Mouse (Mus musculus) heart, embryonic 14.5 days (tissue): ENCODE data around the gene Hnrnpf. TPM values are rescaled to one million over a fixed set of nuclear protein-coding genes. Genes with fewer than 3 reads are reported as not detected.

ENCODE experiments used
- ATAC-seq: fragments of 200-750 bp; cut with Nextera tagmentation; 2 replicates; pipeline ENCODE4 v1.8.0; 2017; ENCODE audit warnings: low read depth, moderate TSS enrichment; ENCODE audit not compliant: insufficient number of reproducible peaks, insufficient read depth, low FRiP score
- H3K27ac ChIP-seq, 2 experiments: fragments of 200-500 bp in 1 of 2; fragments of 300-500 bp in 1 of 2; sonication (generic) in 1 of 2; replicated peaks in 1 of 2; 2 replicates each; pipeline ENCODE4 v1.5.1; 2012 to 2014; ENCODE audit warnings: low read depth in 2 of 2, low read length in 2 of 2, control low read depth in 1 of 2, mild to moderate bottlenecking in 1 of 2, mixed read lengths in 1 of 2; ENCODE audit not compliant: control insufficient read depth in 1 of 2, insufficient read depth in 1 of 2
- H3K27me3 ChIP-seq: fragments of 300-500 bp; sonication (generic); 2 replicates; pipeline ENCODE4 v1.6.1; 2014; ENCODE audit warnings: mild to moderate bottlenecking, low read length, control low read depth; ENCODE audit not compliant: control insufficient read depth, insufficient read depth
- H3K36me3 ChIP-seq: fragments of 300-500 bp; sonication (generic); 2 replicates; pipeline ENCODE4 v1.6.1; 2014; ENCODE audit warnings: mild to moderate bottlenecking, control low read depth, low read length, mixed read lengths; ENCODE audit not compliant: control insufficient read depth, insufficient read depth
- H3K4me1 ChIP-seq, 2 experiments: fragments of 200-500 bp in 1 of 2; fragments of 300-500 bp in 1 of 2; sonication (generic) in 1 of 2; 2 replicates each; pipeline ENCODE4 v1.6.1; 2012 to 2014; ENCODE audit warnings: low read length in 2 of 2, control low read depth in 1 of 2, mixed read lengths in 1 of 2; ENCODE audit not compliant: control insufficient read depth in 2 of 2, insufficient read depth in 2 of 2
- H3K4me2 ChIP-seq: fragments of 300-500 bp; sonication (generic); 2 replicates; pipeline ENCODE4 v1.6.1; 2014; ENCODE audit warnings: mild to moderate bottlenecking, low read length
- H3K4me3 ChIP-seq, 2 experiments: fragments of 200-500 bp in 1 of 2; fragments of 300-500 bp in 1 of 2; sonication (generic) in 1 of 2; 2 replicates each; pipeline ENCODE4 v1.5.1; 2012 to 2014; ENCODE audit warnings: low read length in 2 of 2, mild to moderate bottlenecking in 2 of 2, control low read depth in 1 of 2, low read depth in 1 of 2, moderate library complexity in 1 of 2; ENCODE audit not compliant: control insufficient read depth in 1 of 2, insufficient read depth in 1 of 2
- H3K9ac ChIP-seq: fragments of 300-500 bp; sonication (generic); 2 replicates; pipeline ENCODE4 v1.6.1; 2014; ENCODE audit warnings: mild to moderate bottlenecking, low read length
- H3K9me3 ChIP-seq: fragments of 300-500 bp; sonication (generic); 2 replicates; pipeline ENCODE4 v1.6.1; 2016; ENCODE audit warnings: low read length, control low read depth; ENCODE audit not compliant: control insufficient read depth
- WGBS: fragments of 180-500 bp; shearing (Covaris S2); extraction: QIAGEN DNeasy Blood & Tissue Kit; methylation state at CpG from one replicate; pipeline ENCODE4 v1.1.7; 2014; 5-methylcytosine and 5-hydroxymethylcytosine counted together
- polyA plus RNA-seq: library from polyadenylated mRNA; unstranded; fragments of >200 nt; fragmentation: Nextera tagmentation; extraction: Ambion mirVana; gene quantifications from 2 replicates; pipeline ENCODE4 v1.2.1, GENCODE M21; 2014

The Hnrnpf gene
- polyA plus RNA-seq, 1 experiment from 2014 or later, result 457 TPM

GRCm38 (mm10) chr6:117927955-117928354 is 27.8 kb downstream of the Hnrnpf start:
- peaks cover 54% of the 10 kb centered on the region for H3K36me3 ChIP-seq
- H3K9ac ChIP-seq, result no peak overlapping the region
- H3K9me3 ChIP-seq, result no peaks in the 10 kb centered on the region
- H3K4me1 ChIP-seq, result peaks cover 5 to 15% of the 10 kb centered on the region in 2 experiments
- no peaks in the 10 kb centered on the region for H3K27me3 ChIP-seq
- peak overlapping the region in 1 of 2 experiments; percentile 55; a peak in 1 of 4 replicates for H3K27ac ChIP-seq
- ATAC-seq, result no peak
- no peak overlapping the region for H3K4me2 ChIP-seq
- WGBS, result 90% methylated on average over 7 of the region's 7 CpGs
- no peak overlapping the region for H3K4me3 ChIP-seq

- H3K9ac ChIP-seq, result no peak overlapping the region
- H3K27ac ChIP-seq, result peak overlapping the region; percentile 39 to 55; a peak in 3 of 4 replicates
- 49% methylated on average over 5 of the region's 5 CpGs for WGBS
- no peak overlapping the region for H3K4me2 ChIP-seq
- ATAC-seq, result no peak
- no peaks in the 10 kb centered on the region for H3K27me3 ChIP-seq
- no peaks in the 10 kb centered on the region for H3K9me3 ChIP-seq
- H3K36me3 ChIP-seq, result peaks cover 47% of the 10 kb centered on the region
- H3K4me3 ChIP-seq, result no peak overlapping the region
- H3K4me1 ChIP-seq, result peaks cover 6 to 15% of the 10 kb centered on the region in 2 experiments
Observed at GRCm38 (mm10) chr6:117928746-117929145, 28.6 kb downstream of the Hnrnpf start.

- WGBS, result 85% methylated on average over 3 of the region's 3 CpGs
- Histone ChIP-seq H3K9ac (no peak overlapping the region), H3K4me2 (no peak overlapping the region), H3K4me3 (no peak overlapping the region), H3K36me3 (peaks cover 47% of the 10 kb centered on the region), H3K27me3 (no peaks in the 10 kb centered on the region), H3K4me1 (peaks cover 6 to 15% of the 10 kb centered on the region in 2 experiments), H3K27ac (no peak overlapping the region), H3K9me3 (no peaks in the 10 kb centered on the region)
- no peak for ATAC-seq
Observed at GRCm38 (mm10) chr6:117929945-117930655, 30.0 kb downstream of the Hnrnpf start.

GRCm38 (mm10) chr6:117932325-117933051 is 32.4 kb downstream of the Hnrnpf start:
- 0 out of 4 replicates have a peak overlapping the region, but pooled peaks of 1 of the 2 experiments have one; percentile 9 for H3K27ac ChIP-seq

GRCm38 (mm10) chr6:117934301-117934700 is 34.2 kb downstream of the Hnrnpf start:
- Histone ChIP-seq H3K36me3 (peaks cover 8% of the 10 kb centered on the region), H3K9me3 (no peaks in the 10 kb centered on the region), H3K27ac (no peak overlapping the region), H3K4me2 (no peak overlapping the region), H3K9ac (no peak overlapping the region), H3K4me3 (no peak overlapping the region), H3K27me3 (no peaks in the 10 kb centered on the region), H3K4me1 (peaks cover 6 to 8% of the 10 kb centered on the region in 2 experiments)
- ATAC-seq, result no peak
- 87% methylated on average over 6 of the region's 6 CpGs for WGBS

More at GRCm38 (mm10) chr6:117932325-117933051, 32.4 kb downstream of the Hnrnpf start:
- H3K27me3 ChIP-seq, result no peaks in the 10 kb centered on the region
- H3K36me3 ChIP-seq, result peaks cover 26% of the 10 kb centered on the region
- no peak overlapping the region for H3K4me2 ChIP-seq
- peaks cover 6 to 15% of the 10 kb centered on the region in 2 experiments for H3K4me1 ChIP-seq
- no peak overlapping the region for H3K4me3 ChIP-seq
- 42% methylated on average over 11 of the region's 11 CpGs for WGBS
- H3K9ac ChIP-seq, result no peak overlapping the region
- no peaks in the 10 kb centered on the region for H3K9me3 ChIP-seq
- ATAC-seq, result no peak

- Histone ChIP-seq H3K4me3 (no peak overlapping the region), H3K27me3 (no peaks in the 10 kb centered on the region), H3K9ac (no peak overlapping the region), H3K27ac (no peak overlapping the region), H3K4me1 (peaks cover 6 to 8% of the 10 kb centered on the region in 2 experiments), H3K36me3 (no peaks in the 10 kb centered on the region), H3K9me3 (no peaks in the 10 kb centered on the region), H3K4me2 (no peak overlapping the region)
- WGBS, result 84% methylated on average over 14 of the region's 14 CpGs
- ATAC-seq, result no peak
Observed at GRCm38 (mm10) chr6:117935681-117936612, 35.8 kb downstream of the Hnrnpf start.
